Mouse (Mus musculus) liver, adult 2 months (tissue): ENCODE results near the gene Gm20388.

Source experiments
- CTCF ChIP-seq: fragments of 200-500 bp; IDR thresholded peaks from 2 replicates; pipeline ENCODE4 v1.5.1; 2011; ENCODE audit warnings: low read depth, low read length, control low read depth
- POLR2A ChIP-seq: fragments of 200-500 bp; IDR thresholded peaks from 2 replicates; pipeline ENCODE4 v1.6.1; 2011; ENCODE audit warnings: low read length, control low read depth; ENCODE audit not compliant: insufficient read depth; ENCODE audit errors: extremely low read depth

DNA sequence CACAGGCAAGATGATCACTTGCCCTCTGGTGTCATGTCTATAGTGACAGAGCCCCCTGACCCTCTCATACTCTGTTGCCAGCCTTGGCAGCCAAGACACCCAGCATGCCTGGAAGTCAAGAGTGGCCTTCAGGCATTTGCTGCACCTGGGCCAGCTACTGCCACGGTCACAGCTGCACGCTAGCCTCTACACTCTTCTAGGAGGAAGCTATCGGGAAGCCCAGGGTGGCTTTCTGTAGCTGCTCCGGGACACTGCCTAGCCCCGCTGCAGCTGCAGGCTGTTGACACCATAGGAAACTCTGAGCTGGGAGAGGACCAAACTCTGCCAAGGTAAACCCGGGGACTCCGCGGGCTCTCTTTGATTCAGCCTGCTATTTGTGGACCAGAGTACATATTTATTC lies 2002.7 kb downstream of the Gm20388 start:
- TF ChIP-seq CTCF = no peak
- TF ChIP-seq POLR2A = no peak
